Mouse (Mus musculus) B cell, adult 2 months (primary cell): Measurements from ENCODE around the gene Leng9.

Experiments used
- DNase-seq, 2 experiments: peaks; one replicate each; pipeline ENCODE4 v3.0.0; 2022

Leng9 gene

DNA sequence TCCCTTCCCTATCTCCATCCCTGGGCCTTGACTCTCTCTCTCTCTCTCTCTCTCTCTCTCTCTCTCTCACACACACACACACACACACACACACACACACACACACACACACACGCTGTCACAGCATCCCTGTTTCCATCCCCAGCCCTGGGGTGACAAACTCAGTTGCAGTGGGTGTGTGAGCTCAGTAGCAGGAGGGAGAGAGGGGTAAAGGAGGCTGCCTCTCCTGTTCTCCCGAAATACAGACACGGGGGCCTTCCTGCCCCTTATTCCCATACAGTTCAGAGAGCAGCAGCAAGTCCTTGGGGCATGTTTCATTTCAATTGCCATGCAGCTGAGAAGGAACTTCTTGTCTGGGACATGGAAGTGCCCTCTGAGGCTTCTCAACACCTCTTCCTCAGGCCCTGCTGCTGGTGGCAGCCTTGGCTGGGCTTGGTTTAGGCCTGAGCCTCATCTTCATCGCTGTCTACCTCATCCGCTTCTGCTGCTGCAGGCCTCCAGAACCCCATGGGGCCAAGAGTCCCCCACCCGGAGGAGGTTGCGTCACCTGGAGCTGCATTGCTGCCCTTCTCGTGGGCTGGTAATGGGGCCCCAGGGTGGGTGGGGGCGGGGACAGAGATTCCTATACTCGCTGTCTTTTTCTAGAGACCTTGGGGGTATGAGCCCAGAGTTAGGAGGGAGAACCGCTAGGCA is 28.0 kb downstream of the Leng9 start:
- DNase-seq, result no peak

DNA sequence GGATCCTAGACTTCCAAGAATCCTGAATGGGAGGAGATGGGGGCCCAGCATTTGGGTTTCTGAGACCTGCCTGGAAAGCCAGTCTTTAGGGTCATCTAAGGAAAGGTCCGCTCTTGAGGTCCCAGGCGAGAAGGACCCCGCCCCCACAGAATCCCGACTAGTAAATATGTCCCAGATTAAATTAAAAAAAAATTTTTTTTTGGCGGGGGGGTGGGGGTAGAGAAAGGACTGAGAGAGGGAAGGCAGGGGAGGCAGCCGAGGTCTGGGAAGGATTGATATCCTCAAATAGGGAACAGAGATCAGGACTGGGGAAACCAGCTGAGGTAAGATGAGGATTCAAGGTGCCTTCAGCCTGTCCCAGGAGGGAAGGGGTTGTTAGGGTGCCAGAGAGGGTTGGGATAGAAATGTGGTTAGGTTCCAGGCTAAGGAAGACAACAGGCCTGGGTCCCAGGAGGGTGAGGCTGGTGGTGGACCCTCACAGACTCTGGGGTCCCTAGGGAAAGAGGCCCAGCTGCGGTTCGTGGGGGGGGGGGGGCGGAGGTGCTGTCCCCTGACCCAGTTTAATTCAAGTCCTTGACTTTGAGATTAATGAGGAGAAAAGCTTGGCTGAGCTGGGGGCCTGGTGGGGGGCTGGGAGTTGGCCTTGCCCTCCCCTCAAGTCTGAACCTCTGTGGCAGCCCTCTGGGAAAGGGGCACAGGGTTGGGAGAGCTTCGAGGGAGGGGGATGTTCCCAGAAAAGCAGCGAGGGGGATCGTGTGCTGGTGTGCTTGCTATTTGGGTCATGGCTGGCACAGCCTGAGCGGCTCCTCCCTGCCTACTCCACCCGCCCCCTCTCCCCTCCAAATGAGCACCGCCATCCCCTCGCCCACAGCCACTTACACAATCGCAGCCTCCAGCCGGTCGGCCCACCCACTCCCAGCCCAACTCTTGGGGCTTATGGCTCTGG is 29.9 kb downstream of the Leng9 start:
- DNase-seq, result no peak

GRCm38 (mm10) chr7:4119344-4119902 is 30.8 kb downstream of the Leng9 start, which contains the start of gene Ttyh1:
Ttyh1 (plus strand) TSS chr7:4119408.
- peak; percentile 49 to 50 for DNase-seq

GRCm38 (mm10) chr7:4117050-4117814 is 32.9 kb downstream of the Leng9 start:
- DNase-seq, result no peak

- DNase-seq, result no peak
These were observed 38.4 kb downstream of the Leng9 start for GRCm38 (mm10) chr7:4111766-4112165.

DNA sequence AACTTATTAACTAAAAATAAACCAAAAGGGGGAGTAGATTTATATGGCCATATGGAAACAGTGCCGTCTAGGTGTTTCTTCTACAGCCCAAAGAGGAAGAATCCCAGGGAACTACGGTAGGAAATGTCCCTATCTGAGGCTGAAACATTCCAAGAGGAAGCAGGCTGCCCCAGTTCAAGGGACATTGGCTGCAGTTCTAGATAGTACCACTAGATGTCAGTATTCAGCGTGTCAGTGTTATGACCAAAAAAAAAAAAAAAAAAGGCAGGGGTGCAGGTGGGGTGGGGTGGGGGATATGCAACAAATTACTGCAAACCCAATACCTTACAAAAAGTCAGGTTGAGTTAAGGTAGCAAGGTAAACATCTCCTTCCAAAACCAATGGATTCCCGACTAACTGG is 46.8 kb downstream of the Leng9 start:
- DNase-seq, result peak; percentile 31 to 42

GRCm38 (mm10) chr7:4101144-4101543 is 49.0 kb downstream of the Leng9 start:
- DNase-seq, result no peak

- DNase-seq, result no peak
These were observed 51.3 kb downstream of the Leng9 start for GRCm38 (mm10) chr7:4098832-4099231.

GRCm38 (mm10) chr7:4098301-4098700 is 51.9 kb downstream of the Leng9 start:
- DNase-seq, result no peak
